Mouse (Mus musculus): ENCODE results near the gene Il1f5. TPM values are rescaled to one million over a fixed set of nuclear protein-coding genes. Genes with fewer than 3 reads are reported as not detected.

Il1f5 gene
- not detected in 2 replicates for polyA plus RNA-seq (2012; rRNA removed)

DNA sequence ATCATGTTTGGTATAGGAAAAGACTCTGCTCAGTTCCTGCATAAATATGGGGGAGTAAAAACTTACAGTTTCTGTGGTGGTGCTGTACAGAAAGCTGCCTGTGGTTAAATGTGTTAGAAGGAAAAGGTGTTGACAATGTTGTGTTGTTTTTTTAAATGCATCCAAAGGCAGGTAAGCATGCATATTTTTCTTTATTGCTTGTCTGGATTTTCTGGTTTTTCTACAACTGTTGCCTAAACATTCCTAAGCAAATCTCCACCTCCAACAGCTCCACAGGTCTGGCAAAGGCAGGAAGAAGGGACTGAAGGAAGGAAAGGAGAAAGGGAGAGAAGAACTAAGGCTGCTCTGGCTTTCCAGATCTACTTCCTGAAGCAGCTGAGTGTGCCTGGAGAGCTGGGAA lies at the start of gene Il1f5:
TSS of gene Il1f5 (plus strand) at position 301 of the 400 bp plus-strand sequence.
- Histone ChIP-seq H3K36me3 (ENCODE audit: control insufficient read depth, insufficient read depth, low read length) (no peaks in the 10 kb centered on the region), H3K4me1 (ENCODE audit: control insufficient read depth, insufficient read depth, insufficient read length) (no peaks in the 10 kb centered on the region), H3K4me3 (ENCODE audit: extremely low read depth, insufficient read depth, insufficient read length) (no peak within 1 kb of the TSS), H3K27ac (ENCODE audit: insufficient read depth, low read length) (no peak within 1 kb of the TSS), H3K27me3 (ENCODE audit: control insufficient read depth, insufficient read depth, low read length) (no peaks in the 10 kb centered on the region)
- no peak for DNase-seq (ENCODE audit: low read depth in 1 of 2, low spot score in 2 of 2)
- TF ChIP-seq CTCF (IDR thresholded peaks at IDR 0.05; ENCODE audit: extremely low read depth, insufficient read depth, insufficient read length, insufficient replicate concordance) (no peak), POLR2A (IDR thresholded peaks at IDR 0.05; ENCODE audit: low read depth, low read length) (no peak)

DNA sequence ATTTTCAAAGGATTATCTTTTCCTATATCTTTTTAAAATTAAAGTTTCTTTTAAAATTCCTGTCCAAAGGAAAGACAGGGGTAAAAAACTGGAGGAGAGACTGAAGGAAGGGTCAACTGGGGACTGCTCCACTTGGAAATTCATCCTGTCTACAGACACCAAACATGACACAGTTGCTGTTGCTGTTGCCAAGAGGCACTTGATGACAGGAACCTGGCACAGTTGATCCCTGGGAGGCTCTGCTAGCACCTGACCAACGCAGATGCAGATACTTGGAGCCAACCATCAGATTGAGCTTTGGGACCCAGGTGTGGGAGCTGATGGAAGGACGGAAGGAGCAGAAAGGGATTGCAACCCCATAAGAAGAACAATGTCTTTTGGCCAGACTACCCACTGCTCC lies 49.6 kb upstream of the Il1f5 start:
- H3K4me3 ChIP-seq (ENCODE audit: extremely low read depth, insufficient read depth, insufficient read length), result no peak overlapping the region
- 81% methylated on average over 2 of the region's 2 CpGs for WGBS
- DNase-seq (ENCODE audit: low read depth in 1 of 2, low spot score in 2 of 2), result no peak
- H3K4me1 ChIP-seq (ENCODE audit: control insufficient read depth, insufficient read depth, insufficient read length), result no peaks in the 10 kb centered on the region
- H3K27ac ChIP-seq (ENCODE audit: insufficient read depth, low read length), result no peak overlapping the region
- TF ChIP-seq POLR2A (IDR thresholded peaks at IDR 0.05; ENCODE audit: low read depth, low read length), result no peak
- no peak for TF ChIP-seq CTCF (IDR thresholded peaks at IDR 0.05; ENCODE audit: extremely low read depth, insufficient read depth, insufficient read length, insufficient replicate concordance)
- no peaks in the 10 kb centered on the region for H3K36me3 ChIP-seq (ENCODE audit: control insufficient read depth, insufficient read depth, low read length)
- H3K27me3 ChIP-seq (ENCODE audit: control insufficient read depth, insufficient read depth, low read length), result no peaks in the 10 kb centered on the region; the same call in 1 of the 2 replicates

DNA sequence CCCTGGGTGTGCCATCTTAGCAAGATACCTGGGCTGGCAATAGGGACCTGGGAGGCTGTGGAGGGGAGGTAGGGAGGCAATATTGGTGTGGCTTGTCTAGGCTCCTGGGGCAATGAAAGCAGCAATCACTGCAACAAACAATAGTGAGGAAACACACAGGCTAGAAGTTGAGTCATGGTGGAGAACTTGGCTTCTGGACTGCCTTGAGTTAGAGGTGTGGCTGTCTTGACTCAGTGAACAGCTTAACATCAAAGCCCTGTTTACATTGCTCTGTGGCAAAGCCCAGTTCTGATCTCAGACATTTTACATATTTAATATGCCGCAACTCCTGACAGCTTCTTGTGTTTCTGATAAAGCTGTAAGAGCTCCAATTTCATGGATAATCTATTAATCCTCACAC lies 9.3 kb upstream of the Il1f5 start:
- Histone ChIP-seq H3K4me3 (ENCODE audit: extremely low read depth, insufficient read depth, insufficient read length) (no peak overlapping the region), H3K36me3 (ENCODE audit: control insufficient read depth, insufficient read depth, low read length) (no peaks in the 10 kb centered on the region), H3K4me1 (ENCODE audit: control insufficient read depth, insufficient read depth, insufficient read length) (no peaks in the 10 kb centered on the region), H3K27me3 (ENCODE audit: control insufficient read depth, insufficient read depth, low read length) (no peaks in the 10 kb centered on the region), H3K27ac (ENCODE audit: insufficient read depth, low read length) (no peak overlapping the region)
- DNase-seq (ENCODE audit: low read depth in 1 of 2, low spot score in 2 of 2), result no peak
- no peak for TF ChIP-seq CTCF (IDR thresholded peaks at IDR 0.05; ENCODE audit: extremely low read depth, insufficient read depth, insufficient read length, insufficient replicate concordance)
- TF ChIP-seq POLR2A (IDR thresholded peaks at IDR 0.05; ENCODE audit: low read depth, low read length), result no peak
- 83% methylated on average over 1 of the region's 1 CpGs for WGBS

- no peak for DNase-seq (ENCODE audit: low read depth in 1 of 2, low spot score in 2 of 2)
- TF ChIP-seq CTCF (IDR thresholded peaks at IDR 0.05; ENCODE audit: extremely low read depth, insufficient read depth, insufficient read length, insufficient replicate concordance) (no peak), POLR2A (IDR thresholded peaks at IDR 0.05; ENCODE audit: low read depth, low read length) (no peak)
- no peaks in the 10 kb centered on the region for H3K4me1 ChIP-seq (ENCODE audit: control insufficient read depth, insufficient read depth, insufficient read length)
Measured at GRCm38 (mm10) chr2:24273619-24274018, 3.1 kb upstream of the Il1f5 start.

DNA sequence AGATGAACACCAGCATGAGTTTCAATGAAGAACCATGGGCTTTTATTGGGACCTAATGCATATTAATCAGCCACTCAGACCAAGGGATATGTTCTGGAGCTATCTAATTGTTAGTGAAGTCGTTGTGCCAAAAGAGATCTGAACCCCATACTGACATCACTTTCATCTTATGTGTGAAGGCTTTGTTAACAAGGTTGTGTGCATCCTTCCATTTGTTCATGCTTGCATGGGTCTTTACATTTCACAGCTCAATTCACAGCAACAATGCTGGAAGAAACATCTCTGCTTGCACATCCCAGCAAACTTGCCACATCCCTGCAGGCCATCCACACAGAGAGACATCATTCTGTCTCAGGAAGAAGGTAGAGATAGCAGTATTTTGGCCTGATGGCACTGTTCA lies 1.6 kb upstream of the Il1f5 start:
- H3K36me3 ChIP-seq (ENCODE audit: control insufficient read depth, insufficient read depth, low read length), result no peaks in the 10 kb centered on the region
- H3K4me1 ChIP-seq (ENCODE audit: control insufficient read depth, insufficient read depth, insufficient read length), result no peaks in the 10 kb centered on the region
- no peak overlapping the region for H3K4me3 ChIP-seq (ENCODE audit: extremely low read depth, insufficient read depth, insufficient read length)
- 52% methylated on average over 1 of the region's 1 CpGs for WGBS
- no peak for TF ChIP-seq CTCF (IDR thresholded peaks at IDR 0.05; ENCODE audit: extremely low read depth, insufficient read depth, insufficient read length, insufficient replicate concordance)
- TF ChIP-seq POLR2A (IDR thresholded peaks at IDR 0.05; ENCODE audit: low read depth, low read length), result no peak
- no peaks in the 10 kb centered on the region for H3K27me3 ChIP-seq (ENCODE audit: control insufficient read depth, insufficient read depth, low read length)
- H3K27ac ChIP-seq (ENCODE audit: insufficient read depth, low read length), result no peak overlapping the region
- no peak for DNase-seq (ENCODE audit: low read depth in 1 of 2, low spot score in 2 of 2)

More at GRCm38 (mm10) chr2:24273619-24274018, 3.1 kb upstream of the Il1f5 start:
- Histone ChIP-seq H3K27ac (ENCODE audit: insufficient read depth, low read length) (no peak overlapping the region), H3K4me3 (ENCODE audit: extremely low read depth, insufficient read depth, insufficient read length) (no peak overlapping the region), H3K36me3 (ENCODE audit: control insufficient read depth, insufficient read depth, low read length) (no peaks in the 10 kb centered on the region), H3K27me3 (ENCODE audit: control insufficient read depth, insufficient read depth, low read length) (no peaks in the 10 kb centered on the region)
- 87% methylated on average over 2 of the region's 2 CpGs for WGBS

- TF ChIP-seq CTCF (IDR thresholded peaks at IDR 0.05; ENCODE audit: extremely low read depth, insufficient read depth, insufficient read length, insufficient replicate concordance) (no peak), POLR2A (IDR thresholded peaks at IDR 0.05; ENCODE audit: low read depth, low read length) (no peak)
- no peak within 1 kb of the TSS for H3K27ac ChIP-seq (ENCODE audit: insufficient read depth, low read length)
- no peaks in the 10 kb centered on the region for H3K36me3 ChIP-seq (ENCODE audit: control insufficient read depth, insufficient read depth, low read length)
- DNase-seq (ENCODE audit: low read depth in 1 of 2, low spot score in 2 of 2), result no peak
- H3K4me1 ChIP-seq (ENCODE audit: control insufficient read depth, insufficient read depth, insufficient read length), result no peaks in the 10 kb centered on the region
- H3K4me3 ChIP-seq (ENCODE audit: extremely low read depth, insufficient read depth, insufficient read length), result no peak within 1 kb of the TSS
- no peaks in the 10 kb centered on the region for H3K27me3 ChIP-seq (ENCODE audit: control insufficient read depth, insufficient read depth, low read length)
- WGBS, result 82% methylated on average over 5 of the region's 5 CpGs
Measured at GRCm38 (mm10) chr2:24290896-24291295, 14.1 kb downstream of the Il1f5 start, which contains the start of gene Il1f10. TSS of gene Il1f10 (plus strand) at chr2:24291196.

- Histone ChIP-seq H3K27ac (ENCODE audit: insufficient read depth, low read length) (no peak overlapping the region), H3K4me1 (ENCODE audit: control insufficient read depth, insufficient read depth, insufficient read length) (no peaks in the 10 kb centered on the region), H3K4me3 (ENCODE audit: extremely low read depth, insufficient read depth, insufficient read length) (no peak overlapping the region), H3K36me3 (ENCODE audit: control insufficient read depth, insufficient read depth, low read length) (no peaks in the 10 kb centered on the region), H3K27me3 (ENCODE audit: control insufficient read depth, insufficient read depth, low read length) (no peaks in the 10 kb centered on the region)
- 12% methylated on average over 1 of the region's 1 CpGs for WGBS
- DNase-seq (ENCODE audit: low read depth in 1 of 2, low spot score in 2 of 2), result no peak
- TF ChIP-seq POLR2A (IDR thresholded peaks at IDR 0.05; ENCODE audit: low read depth, low read length), result no peak
- TF ChIP-seq CTCF (IDR thresholded peaks at IDR 0.05; ENCODE audit: extremely low read depth, insufficient read depth, insufficient read length, insufficient replicate concordance), result no peak
Measured at GRCm38 (mm10) chr2:24294616-24295015, 17.9 kb downstream of the Il1f5 start.
